Mouse (Mus musculus) CD4-positive, CD25-positive, alpha-beta regulatory T cell, adult 2 months (primary cell): ENCODE results near the gene Mpp1.

Experiments used
- DNase-seq: peaks from one replicate; pipeline ENCODE4 v3.0.0-alpha.2; 2012; ENCODE audit warnings: low read depth, low spot score

Gene Mpp1

GRCm38 (mm10) chrX:75130467-75131160 lies at the start of gene Mpp1:
TSS of gene Mpp1 (minus strand) at chrX:75131016.
- DNase-seq: peak; percentile 88

GRCm38 (mm10) chrX:75163670-75164069 lies 32.9 kb upstream of the Mpp1 start, which contains the start of gene Smim9:
TSS of gene Smim9 (minus strand) at chrX:75163770.
- DNase-seq: no peak

GRCm38 (mm10) chrX:75155576-75156243 lies 24.9 kb upstream of the Mpp1 start:
- peak; percentile 45 for DNase-seq

GRCm38 (mm10) chrX:75152249-75152648 lies 21.4 kb upstream of the Mpp1 start:
- DNase-seq: no peak

GRCm38 (mm10) chrX:75150304-75150703 lies 19.5 kb upstream of the Mpp1 start:
- DNase-seq: no peak

GRCm38 (mm10) chrX:75148414-75148813 lies 17.6 kb upstream of the Mpp1 start:
- no peak for DNase-seq

- peak; percentile 21 for DNase-seq
Measured at GRCm38 (mm10) chrX:75143124-75143555, 12.3 kb upstream of the Mpp1 start.

- DNase-seq: no peak
Measured at GRCm38 (mm10) chrX:75138182-75138581, 7.4 kb upstream of the Mpp1 start.

GRCm38 (mm10) chrX:75137729-75138128 lies 6.9 kb upstream of the Mpp1 start:
- no peak for DNase-seq

GRCm38 (mm10) chrX:75136938-75137337 lies 6.1 kb upstream of the Mpp1 start:
- DNase-seq: no peak

GRCm38 (mm10) chrX:75129474-75129873 lies 1.3 kb downstream of the Mpp1 start:
- no peak for DNase-seq

- peak; percentile 27 for DNase-seq
Measured at GRCm38 (mm10) chrX:75128333-75128980, 2.4 kb downstream of the Mpp1 start.

- DNase-seq: no peak
Measured at GRCm38 (mm10) chrX:75126893-75127292, 3.9 kb downstream of the Mpp1 start.

- DNase-seq: no peak
Measured at GRCm38 (mm10) chrX:75125606-75126005, 5.2 kb downstream of the Mpp1 start.

GRCm38 (mm10) chrX:75115550-75115949 lies 15.3 kb downstream of the Mpp1 start:
- no peak for DNase-seq

- no peak for DNase-seq
Measured at GRCm38 (mm10) chrX:75102293-75102692, 28.5 kb downstream of the Mpp1 start.

- no peak for DNase-seq
Measured at GRCm38 (mm10) chrX:75098799-75099198, 32.0 kb downstream of the Mpp1 start.

GRCm38 (mm10) chrX:75096163-75096770 lies 34.5 kb downstream of the Mpp1 start:
- no peak for DNase-seq

- peak; percentile 95 for DNase-seq
Measured at GRCm38 (mm10) chrX:75095369-75096162, 35.2 kb downstream of the Mpp1 start, which contains the start of gene Dkc1. TSS of gene Dkc1 (plus strand) at chrX:75095854.

- DNase-seq: peak; percentile 38
Measured at GRCm38 (mm10) chrX:75085654-75086053, 45.2 kb downstream of the Mpp1 start.
